Mouse (Mus musculus): ENCODE measurements around the gene Ryr1. TPM values are rescaled to one million over a fixed set of nuclear protein-coding genes. Genes with fewer than 3 reads are reported as not detected.

Gene Ryr1
- polyA plus RNA-seq, 1 experiment from 2014 or later, result 0.09 TPM

DNA sequence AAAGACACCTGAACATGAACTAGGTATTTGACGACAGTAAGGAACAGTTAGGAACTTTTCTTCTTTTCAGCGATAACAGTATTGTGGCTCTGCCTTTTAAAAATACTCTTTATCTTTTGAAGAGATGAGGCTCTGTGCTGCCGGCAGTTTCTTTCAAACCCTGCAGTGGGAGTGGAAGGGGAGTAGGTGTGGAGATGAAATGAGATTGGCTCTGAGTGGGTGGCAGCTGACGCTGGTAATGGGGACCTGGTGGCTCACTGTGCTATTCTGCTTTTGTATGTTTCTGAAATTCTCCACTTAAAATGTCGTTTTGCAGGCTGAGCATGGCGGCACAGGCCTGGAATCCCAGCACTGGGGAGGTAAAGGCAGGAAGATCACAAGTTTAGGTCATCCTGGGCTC, 36.2 kb downstream of the Ryr1 start:
- Histone ChIP-seq H3K4me2 (ENCODE audit: low read depth, low read length) (no peak overlapping the region), H3K9me3 (ENCODE audit: low read length) (no peaks in the 10 kb centered on the region), H3K27me3 (ENCODE audit: insufficient read depth, low read length) (no peaks in the 10 kb centered on the region), H3K27ac (ENCODE audit: low read depth) (no peak overlapping the region), H3K4me1 (ENCODE audit: insufficient read depth) (no peaks in the 10 kb centered on the region), H3K9ac (replicated peaks) (no peak overlapping the region), H3K4me3 (ENCODE audit: low read depth, low read length) (no peak overlapping the region), H3K36me3 (replicated peaks; ENCODE audit: insufficient read depth, low read length) (no peaks in the 10 kb centered on the region)
- no peak for TF ChIP-seq EP300 (IDR thresholded peaks at IDR 0.05; ENCODE audit: low read depth)
- TF ChIP-seq CTCF (IDR thresholded peaks at IDR 0.05; ENCODE audit: low read depth), result no peak
- no peak for DNase-seq
- no peak for ATAC-seq
- WGBS (ENCODE audit: insufficient replicate concordance), result 61% methylated on average over 6 of the region's 6 CpGs

DNA sequence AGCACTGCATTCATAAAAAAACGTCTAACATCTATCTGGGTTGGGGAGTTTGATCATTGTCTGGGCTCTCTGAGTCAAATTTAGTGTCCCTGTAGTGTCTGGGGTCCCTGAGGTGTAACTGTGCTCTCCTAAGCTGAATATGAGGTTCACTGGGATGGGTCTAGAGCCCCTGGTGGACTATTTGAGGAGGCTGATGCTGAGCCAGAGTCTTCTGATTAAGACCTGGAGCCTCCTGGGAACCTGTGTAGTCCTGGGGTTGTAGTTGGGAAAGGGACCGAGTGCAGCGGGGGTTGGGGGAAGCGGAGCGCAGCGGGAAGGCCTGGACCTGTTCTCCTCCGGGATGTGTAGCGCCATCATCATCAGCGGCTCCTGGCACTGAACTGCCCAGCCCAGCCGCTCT, 38.1 kb downstream of the Ryr1 start:
- ATAC-seq, result no peak
- H3K4me1 ChIP-seq (ENCODE audit: insufficient read depth), result no peaks in the 10 kb centered on the region

DNA sequence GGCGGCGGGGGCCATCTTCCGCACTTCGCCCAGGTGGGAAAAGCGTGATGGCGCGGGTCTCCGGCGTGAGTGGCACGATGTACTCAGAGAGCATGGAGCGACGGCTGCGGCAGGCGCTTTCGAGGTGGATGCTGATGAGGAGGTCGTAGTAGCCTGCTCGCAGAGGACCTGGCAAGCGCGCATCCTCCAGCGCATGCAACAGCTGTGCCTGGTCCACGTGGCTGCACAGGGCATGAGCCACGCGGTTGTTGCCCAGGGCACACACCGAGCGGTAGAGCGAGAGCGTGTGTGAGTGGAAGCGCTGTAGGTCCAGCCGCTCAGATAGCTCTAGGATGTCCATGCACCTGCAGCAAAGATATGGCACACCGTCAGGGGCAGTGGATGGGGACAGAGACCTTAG, 39.0 kb downstream of the Ryr1 start:
- ATAC-seq (no peak), DNase-seq (no peak)
- TF ChIP-seq EP300 (IDR thresholded peaks at IDR 0.05; ENCODE audit: low read depth) (no peak), CTCF (IDR thresholded peaks at IDR 0.05; ENCODE audit: low read depth) (no peak)
- no peaks in the 10 kb centered on the region for H3K36me3 ChIP-seq (replicated peaks; ENCODE audit: insufficient read depth, low read length)
- no peak overlapping the region for H3K4me3 ChIP-seq (ENCODE audit: low read depth, low read length)
- no peaks in the 10 kb centered on the region for H3K4me1 ChIP-seq (ENCODE audit: insufficient read depth)
- no peak overlapping the region for H3K27ac ChIP-seq (ENCODE audit: low read depth)
- no peaks in the 10 kb centered on the region for H3K27me3 ChIP-seq (ENCODE audit: insufficient read depth, low read length)
- no peak overlapping the region for H3K9ac ChIP-seq (replicated peaks)
- no peaks in the 10 kb centered on the region for H3K9me3 ChIP-seq (ENCODE audit: low read length)
- 89% methylated on average over 30 of the region's 30 CpGs for WGBS (ENCODE audit: insufficient replicate concordance)
- no peak overlapping the region for H3K4me2 ChIP-seq (ENCODE audit: low read depth, low read length)

More for the DNA sequence above, 38.1 kb downstream of the Ryr1 start:
- no peak for DNase-seq
- Histone ChIP-seq H3K27ac (ENCODE audit: low read depth) (no peak overlapping the region), H3K27me3 (ENCODE audit: insufficient read depth, low read length) (no peaks in the 10 kb centered on the region), H3K9me3 (ENCODE audit: low read length) (no peaks in the 10 kb centered on the region), H3K4me2 (ENCODE audit: low read depth, low read length) (no peak overlapping the region), H3K4me3 (ENCODE audit: low read depth, low read length) (no peak overlapping the region), H3K36me3 (replicated peaks; ENCODE audit: insufficient read depth, low read length) (no peaks in the 10 kb centered on the region), H3K9ac (replicated peaks) (no peak overlapping the region)
- TF ChIP-seq CTCF (IDR thresholded peaks at IDR 0.05; ENCODE audit: low read depth) (no peak), EP300 (IDR thresholded peaks at IDR 0.05; ENCODE audit: low read depth) (no peak)
- 85% methylated on average over 10 of the region's 10 CpGs for WGBS (ENCODE audit: insufficient replicate concordance)

DNA sequence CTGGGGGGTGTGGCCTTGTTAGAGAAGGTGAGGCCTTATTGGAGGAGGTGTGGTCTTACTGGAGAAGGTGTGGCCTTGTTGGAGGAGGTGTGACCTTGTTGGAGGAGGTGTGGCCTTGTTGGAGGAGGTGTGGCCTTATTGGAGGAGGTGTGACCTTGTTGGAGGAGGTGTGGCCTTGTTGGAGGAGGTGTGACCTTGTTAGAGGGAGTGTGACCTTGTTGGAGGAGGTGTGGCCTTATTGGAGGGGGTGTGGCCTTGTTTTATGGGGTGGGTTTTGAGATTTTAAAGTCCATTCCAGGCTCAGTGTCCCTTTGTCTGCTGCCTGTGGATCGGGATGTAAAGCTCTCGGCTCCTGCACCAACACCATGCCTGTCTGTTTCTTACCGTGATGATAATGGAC, 40.6 kb downstream of the Ryr1 start:
- TF ChIP-seq EP300 (IDR thresholded peaks at IDR 0.05; ENCODE audit: low read depth) (no peak), CTCF (IDR thresholded peaks at IDR 0.05; ENCODE audit: low read depth) (no peak)
- no peak overlapping the region for H3K9ac ChIP-seq (replicated peaks)
- H3K4me1 ChIP-seq (ENCODE audit: insufficient read depth), result no peaks in the 10 kb centered on the region
- H3K4me2 ChIP-seq (ENCODE audit: low read depth, low read length), result no peak overlapping the region
- no peak overlapping the region for H3K27ac ChIP-seq (ENCODE audit: low read depth)
- H3K4me3 ChIP-seq (ENCODE audit: low read depth, low read length), result no peak overlapping the region
- ATAC-seq, result no peak
- H3K27me3 ChIP-seq (ENCODE audit: insufficient read depth, low read length), result no peaks in the 10 kb centered on the region
- no peaks in the 10 kb centered on the region for H3K36me3 ChIP-seq (replicated peaks; ENCODE audit: insufficient read depth, low read length)
- 88% methylated on average over 3 of the region's 3 CpGs for WGBS (ENCODE audit: insufficient replicate concordance)
- no peaks in the 10 kb centered on the region for H3K9me3 ChIP-seq (ENCODE audit: low read length)
- no peak for DNase-seq

DNA sequence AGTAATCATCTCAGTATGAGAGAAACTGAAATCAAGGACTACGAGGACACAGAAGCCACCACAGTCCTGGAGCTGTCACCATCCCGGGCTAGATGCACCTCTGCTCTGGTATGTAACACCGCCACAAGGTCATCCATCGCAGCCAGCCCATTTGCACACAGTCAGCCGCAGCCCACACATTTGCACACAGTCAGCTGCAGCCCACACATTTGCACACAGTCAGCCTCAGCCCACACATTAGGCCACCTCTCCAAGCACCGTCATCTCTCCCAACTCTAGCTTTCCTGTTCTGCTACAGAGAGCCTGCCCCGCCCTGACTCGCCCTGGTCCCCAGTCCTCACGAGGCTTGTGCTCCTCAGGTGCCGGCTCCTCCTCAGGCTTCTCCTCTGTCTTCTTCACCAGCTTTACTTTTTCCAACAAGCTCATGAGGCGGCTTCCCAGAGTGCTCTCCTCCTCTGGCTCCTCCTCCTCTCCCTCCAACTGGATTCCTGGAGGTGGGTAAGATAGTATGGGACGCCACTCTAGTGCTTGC, 45.5 kb downstream of the Ryr1 start:
- H3K4me1 ChIP-seq (ENCODE audit: insufficient read depth), result no peaks in the 10 kb centered on the region
- no peaks in the 10 kb centered on the region for H3K36me3 ChIP-seq (replicated peaks; ENCODE audit: insufficient read depth, low read length)
- no peak for ATAC-seq
- H3K4me2 ChIP-seq (ENCODE audit: low read depth, low read length), result no peak overlapping the region
- no peak for TF ChIP-seq CTCF (IDR thresholded peaks at IDR 0.05; ENCODE audit: low read depth)
- TF ChIP-seq EP300 (IDR thresholded peaks at IDR 0.05; ENCODE audit: low read depth), result no peak
- 69% methylated on average over 12 of the region's 12 CpGs for WGBS (ENCODE audit: insufficient replicate concordance)
- no peak overlapping the region for H3K4me3 ChIP-seq (ENCODE audit: low read depth, low read length)
- no peak overlapping the region for H3K27ac ChIP-seq (ENCODE audit: low read depth)
- no peaks in the 10 kb centered on the region for H3K9me3 ChIP-seq (ENCODE audit: low read length)
- no peaks in the 10 kb centered on the region for H3K27me3 ChIP-seq (ENCODE audit: insufficient read depth, low read length)
- H3K9ac ChIP-seq (replicated peaks), result no peak overlapping the region
- no peak for DNase-seq

DNA sequence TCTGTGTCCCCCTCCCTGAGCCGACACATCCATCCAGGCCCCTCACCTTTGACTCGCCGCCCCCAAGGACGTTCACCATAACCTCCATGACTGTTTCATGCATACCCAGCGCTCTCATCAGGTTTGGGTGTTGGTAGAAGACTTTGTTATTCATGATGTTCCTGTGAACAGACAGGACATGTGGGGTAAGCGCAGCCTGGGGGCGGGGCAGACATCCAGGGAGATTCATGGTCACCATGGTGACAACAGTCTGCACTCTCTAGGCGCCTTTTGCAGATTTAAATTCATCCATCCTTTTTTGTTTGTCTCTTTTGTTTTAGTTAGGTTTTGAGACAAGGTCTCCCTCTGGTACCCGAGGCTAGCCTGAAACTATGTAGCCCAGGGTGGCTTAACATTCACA, 48.0 kb downstream of the Ryr1 start:
- WGBS (ENCODE audit: insufficient replicate concordance), result 75% methylated on average over 9 of the region's 9 CpGs
- DNase-seq (no peak), ATAC-seq (no peak)
- no peak overlapping the region for H3K4me3 ChIP-seq (ENCODE audit: low read depth, low read length)
- H3K9ac ChIP-seq (replicated peaks), result no peak overlapping the region
- no peaks in the 10 kb centered on the region for H3K4me1 ChIP-seq (ENCODE audit: insufficient read depth)
- H3K36me3 ChIP-seq (replicated peaks; ENCODE audit: insufficient read depth, low read length), result no peaks in the 10 kb centered on the region
- H3K27ac ChIP-seq (ENCODE audit: low read depth), result no peak overlapping the region
- peaks cover 8% of the 10 kb centered on the region; the same call in 1 of the 2 replicates for H3K27me3 ChIP-seq (ENCODE audit: insufficient read depth, low read length)
- no peaks in the 10 kb centered on the region for H3K9me3 ChIP-seq (ENCODE audit: low read length)
- TF ChIP-seq CTCF (IDR thresholded peaks at IDR 0.05; ENCODE audit: low read depth), result no peak
- no peak overlapping the region for H3K4me2 ChIP-seq (ENCODE audit: low read depth, low read length)

DNA sequence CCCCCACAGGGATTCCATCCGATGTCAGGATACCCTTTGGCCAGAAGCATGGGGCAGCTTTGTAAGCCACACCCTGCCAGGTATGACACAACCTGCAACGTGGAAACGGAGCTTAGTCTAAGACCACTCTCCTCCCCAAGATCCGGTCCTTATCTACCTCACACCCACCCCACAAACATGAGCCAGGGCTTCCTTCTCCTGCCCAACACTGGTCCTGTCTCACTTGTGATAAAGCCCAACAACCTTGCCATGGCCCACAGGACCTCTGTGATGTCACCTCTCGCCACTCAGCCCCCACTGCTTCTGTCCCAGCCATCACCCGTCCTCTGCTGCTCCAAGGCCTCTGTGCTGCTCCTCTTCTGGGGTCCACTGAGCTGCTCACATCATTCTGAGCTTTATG, 49.8 kb downstream of the Ryr1 start:
- Histone ChIP-seq H3K4me3 (ENCODE audit: low read depth, low read length) (no peak overlapping the region), H3K27ac (ENCODE audit: low read depth) (no peak overlapping the region), H3K9me3 (ENCODE audit: low read length) (no peaks in the 10 kb centered on the region), H3K4me1 (ENCODE audit: insufficient read depth) (no peaks in the 10 kb centered on the region), H3K9ac (replicated peaks) (no peak overlapping the region), H3K27me3 (ENCODE audit: insufficient read depth, low read length) (peaks cover 16% of the 10 kb centered on the region; the same call in 1 of the 2 replicates), H3K36me3 (replicated peaks; ENCODE audit: insufficient read depth, low read length) (no peaks in the 10 kb centered on the region), H3K4me2 (ENCODE audit: low read depth, low read length) (no peak overlapping the region)
- 48% methylated on average over 6 of the region's 6 CpGs for WGBS (ENCODE audit: insufficient replicate concordance)
- ATAC-seq (no peak), DNase-seq (no peak)
- TF ChIP-seq EP300 (IDR thresholded peaks at IDR 0.05; ENCODE audit: low read depth), result no peak
